Mouse (Mus musculus) limb, embryonic 12.5 days (tissue): ENCODE data around the gene Tbx1. TPM values are rescaled to one million over a fixed set of nuclear protein-coding genes. Genes with fewer than 3 reads are reported as not detected.

Experiments
- ATAC-seq: fragments of 200-750 bp; cut with Nextera tagmentation; 2 replicates; pipeline ENCODE4 v1.8.0; 2017; ENCODE audit warnings: low read depth, moderate TSS enrichment; ENCODE audit not compliant: insufficient number of reproducible peaks, insufficient read depth, low FRiP score, low TSS enrichment
- H3K27ac ChIP-seq: fragments of 300-500 bp; sonication (generic); 2 replicates; pipeline ENCODE4 v1.5.1; 2016; ENCODE audit warnings: mild to moderate bottlenecking, moderate library complexity
- H3K27me3 ChIP-seq: fragments of 300-500 bp; sonication (generic); 2 replicates; pipeline ENCODE4 v1.6.1; 2016; ENCODE audit warnings: mild to moderate bottlenecking, moderate library complexity
- H3K36me3 ChIP-seq: fragments of 300-500 bp; sonication (generic); 2 replicates; pipeline ENCODE4 v1.6.1; 2016; ENCODE audit warnings: mild to moderate bottlenecking, moderate library complexity
- H3K4me1 ChIP-seq: fragments of 300-500 bp; sonication (generic); replicated peaks from 2 replicates; pipeline ENCODE4 v1.6.1; 2016
- H3K4me2 ChIP-seq: fragments of 300-500 bp; sonication (generic); 2 replicates; pipeline ENCODE4 v1.6.1; 2016; ENCODE audit warnings: mild to moderate bottlenecking, moderate library complexity
- H3K4me3 ChIP-seq: fragments of 300-500 bp; sonication (generic); replicated peaks from 2 replicates; pipeline ENCODE4 v1.5.1; 2016; ENCODE audit warnings: mild to moderate bottlenecking
- H3K9ac ChIP-seq: fragments of 300-500 bp; sonication (generic); replicated peaks from 2 replicates; pipeline ENCODE4 v1.6.1; 2016; ENCODE audit warnings: mild to moderate bottlenecking, moderate library complexity
- H3K9me3 ChIP-seq: fragments of 300-500 bp; sonication (generic); 2 replicates; pipeline ENCODE4 v1.6.1; 2016; ENCODE audit warnings: mild to moderate bottlenecking, moderate library complexity
- WGBS: fragments of 180-500 bp; shearing (Covaris S2); methylation state at CpG from one replicate; pipeline ENCODE4 v1.1.7; 2016; 5-methylcytosine and 5-hydroxymethylcytosine counted together
- polyA plus RNA-seq: library from polyadenylated mRNA; unstranded; fragments of >200 nt; fragmentation: Nextera tagmentation; extraction: Ambion mirVana; gene quantifications from 2 replicates; pipeline ENCODE4 v1.2.1, GENCODE M21; 2016

Tbx1 gene
- polyA plus RNA-seq, 1 experiment from 2014 or later, result 9.4 TPM

GRCm38 (mm10) chr16:18622019-18622418 lies 31.5 kb upstream of the Tbx1 start, which contains the start of gene Gp1bb:
Gp1bb (minus strand) TSS chr16:18622403.
- no peak for ATAC-seq
- peaks cover 38% of the 10 kb centered on the region for H3K4me1 ChIP-seq
- H3K27ac ChIP-seq, result no peak within 1 kb of the TSS
- H3K9ac ChIP-seq, result peak within 1 kb of the TSS; percentile 54; the same call in 1 of the 2 replicates
- WGBS, result 9% methylated on average over 17 of the region's 17 CpGs
- no peaks in the 10 kb centered on the region for H3K9me3 ChIP-seq
- peak within 1 kb of the TSS; percentile 58 for H3K4me3 ChIP-seq
- H3K4me2 ChIP-seq, result peak within 1 kb of the TSS; percentile 94
- H3K27me3 ChIP-seq, result peaks cover 94% of the 10 kb centered on the region
- H3K36me3 ChIP-seq, result peaks cover 37% of the 10 kb centered on the region

- H3K27ac ChIP-seq, result no peak overlapping the region
- no peaks in the 10 kb centered on the region for H3K9me3 ChIP-seq
- peaks cover 94% of the 10 kb centered on the region for H3K27me3 ChIP-seq
- peaks cover 37% of the 10 kb centered on the region for H3K36me3 ChIP-seq
- H3K4me1 ChIP-seq, result peaks cover 40% of the 10 kb centered on the region
- peak overlapping the region; percentile 58 for H3K4me3 ChIP-seq
- WGBS, result 3% methylated on average over 38 of the region's 38 CpGs
- ATAC-seq, result no peak
- H3K4me2 ChIP-seq, result peak overlapping the region; percentile 94
- H3K9ac ChIP-seq, result peak overlapping the region; percentile 54; the same call in 1 of the 2 replicates
These were observed 31.0 kb upstream of the Tbx1 start for GRCm38 (mm10) chr16:18621362-18622001.

GRCm38 (mm10) chr16:18620601-18621361 lies 30.3 kb upstream of the Tbx1 start:
- peaks cover 37% of the 10 kb centered on the region for H3K36me3 ChIP-seq
- H3K4me3 ChIP-seq, result peak overlapping the region; percentile 58
- H3K27ac ChIP-seq, result no peak overlapping the region
- WGBS, result under 1% methylated on average over 73 of the region's 74 CpGs
- H3K27me3 ChIP-seq, result peaks cover 93% of the 10 kb centered on the region
- H3K4me1 ChIP-seq, result peaks cover 34% of the 10 kb centered on the region
- peak overlapping the region; percentile 54 for H3K9ac ChIP-seq
- no peaks in the 10 kb centered on the region for H3K9me3 ChIP-seq
- H3K4me2 ChIP-seq, result peak overlapping the region; percentile 94
- ATAC-seq, result no peak

- peak overlapping the region; percentile 58 for H3K4me3 ChIP-seq
- H3K4me1 ChIP-seq, result peaks cover 31% of the 10 kb centered on the region
- 0 out of 2 replicates have a peak overlapping the region, but pooled peaks have one; percentile 54 for H3K9ac ChIP-seq
- ATAC-seq, result no peak
- WGBS, result 15% methylated on average over 6 of the region's 6 CpGs
- no peaks in the 10 kb centered on the region for H3K9me3 ChIP-seq
- no peak overlapping the region for H3K27ac ChIP-seq
- peaks cover 33% of the 10 kb centered on the region for H3K36me3 ChIP-seq
- H3K27me3 ChIP-seq, result peaks cover 91% of the 10 kb centered on the region
- peak overlapping the region; percentile 94 for H3K4me2 ChIP-seq
These were observed 29.7 kb upstream of the Tbx1 start for GRCm38 (mm10) chr16:18620201-18620600.

GRCm38 (mm10) chr16:18619110-18619509 lies 28.6 kb upstream of the Tbx1 start:
- Histone ChIP-seq H3K4me2 (no peak overlapping the region), H3K9me3 (no peaks in the 10 kb centered on the region), H3K4me1 (peaks cover 31% of the 10 kb centered on the region), H3K4me3 (no peak overlapping the region), H3K27ac (no peak overlapping the region), H3K27me3 (peaks cover 90% of the 10 kb centered on the region), H3K9ac (no peak overlapping the region), H3K36me3 (peaks cover 22% of the 10 kb centered on the region)
- no peak for ATAC-seq
- WGBS, result 56% methylated on average over 4 of the region's 4 CpGs

GRCm38 (mm10) chr16:18618297-18618696 lies 27.8 kb upstream of the Tbx1 start:
- no peak overlapping the region for H3K4me2 ChIP-seq
- no peak for ATAC-seq
- WGBS, result 60% methylated on average over 2 of the region's 2 CpGs
- no peak overlapping the region for H3K4me3 ChIP-seq
- no peak overlapping the region for H3K9ac ChIP-seq
- peaks cover 89% of the 10 kb centered on the region for H3K27me3 ChIP-seq
- H3K27ac ChIP-seq, result no peak overlapping the region
- H3K4me1 ChIP-seq, result peaks cover 37% of the 10 kb centered on the region
- no peaks in the 10 kb centered on the region for H3K9me3 ChIP-seq
- peaks cover 14% of the 10 kb centered on the region for H3K36me3 ChIP-seq

GRCm38 (mm10) chr16:18617370-18618065 lies 27.0 kb upstream of the Tbx1 start:
- Histone ChIP-seq H3K27me3 (peaks cover 85% of the 10 kb centered on the region), H3K4me3 (peak overlapping the region; percentile 13), H3K4me1 (peaks cover 45% of the 10 kb centered on the region), H3K4me2 (peak overlapping the region; percentile 57), H3K27ac (no peak overlapping the region), H3K9me3 (no peaks in the 10 kb centered on the region), H3K36me3 (peaks cover 6% of the 10 kb centered on the region), H3K9ac (peak overlapping the region; percentile 31; the same call in 1 of the 2 replicates)
- 0 out of 2 replicates have a peak, but pooled peaks have one; percentile 20 for ATAC-seq
- WGBS, result 3% methylated on average over 27 of the region's 27 CpGs

GRCm38 (mm10) chr16:18613301-18613700 lies 22.8 kb upstream of the Tbx1 start:
- Histone ChIP-seq H3K4me1 (peaks cover 55% of the 10 kb centered on the region), H3K9ac (no peak overlapping the region), H3K4me2 (no peak overlapping the region), H3K27ac (no peak overlapping the region), H3K4me3 (no peak overlapping the region), H3K36me3 (no peaks in the 10 kb centered on the region), H3K27me3 (peaks cover 84% of the 10 kb centered on the region), H3K9me3 (no peaks in the 10 kb centered on the region)
- 30% methylated on average over 3 of the region's 3 CpGs for WGBS
- ATAC-seq, result no peak

- Histone ChIP-seq H3K27me3 (peaks cover 80% of the 10 kb centered on the region), H3K9me3 (no peaks in the 10 kb centered on the region), H3K4me1 (peaks cover 52% of the 10 kb centered on the region), H3K27ac (no peak overlapping the region), H3K9ac (no peak overlapping the region), H3K4me3 (no peak overlapping the region), H3K36me3 (no peaks in the 10 kb centered on the region), H3K4me2 (no peak overlapping the region)
- 11% methylated on average over 13 of the region's 13 CpGs for WGBS
- ATAC-seq, result no peak
These were observed 21.3 kb upstream of the Tbx1 start for GRCm38 (mm10) chr16:18611752-18612151.

- Histone ChIP-seq H3K9ac (no peak overlapping the region), H3K9me3 (no peaks in the 10 kb centered on the region), H3K4me3 (no peak overlapping the region), H3K4me1 (peaks cover 51% of the 10 kb centered on the region), H3K27me3 (peaks cover 72% of the 10 kb centered on the region), H3K27ac (no peak overlapping the region), H3K4me2 (no peak overlapping the region), H3K36me3 (no peaks in the 10 kb centered on the region)
- WGBS, result 60% methylated on average over 2 of the region's 2 CpGs
- ATAC-seq, result no peak
These were observed 18.6 kb upstream of the Tbx1 start for GRCm38 (mm10) chr16:18609099-18609498.

GRCm38 (mm10) chr16:18608226-18608625 lies 17.8 kb upstream of the Tbx1 start:
- H3K27ac ChIP-seq, result no peak overlapping the region
- ATAC-seq, result 0 out of 2 replicates have a peak, but pooled peaks have one; percentile 13
- H3K9me3 ChIP-seq, result no peaks in the 10 kb centered on the region
- H3K27me3 ChIP-seq, result peaks cover 65% of the 10 kb centered on the region
- H3K4me1 ChIP-seq, result peaks cover 50% of the 10 kb centered on the region
- H3K4me3 ChIP-seq, result peak overlapping the region; percentile 9; the same call in 1 of the 2 replicates
- no peak overlapping the region for H3K9ac ChIP-seq
- 6% methylated on average over 11 of the region's 11 CpGs for WGBS
- H3K4me2 ChIP-seq, result peak overlapping the region; percentile 42
- no peaks in the 10 kb centered on the region for H3K36me3 ChIP-seq
